Mouse (Mus musculus): ENCODE data around the gene Dclre1b. TPM values are rescaled to one million over a fixed set of nuclear protein-coding genes. Genes with fewer than 3 reads are reported as not detected.
"Not testable (repeated sequence)": the region's sequence is repeated elsewhere in the genome, so short reads cannot be mapped to it uniquely, and the experiment has no call there.

Gene Dclre1b
- total and polyA plus RNA-seq, 3 experiments = 6.9 to 12.0 (median 10.7) TPM

DNA sequence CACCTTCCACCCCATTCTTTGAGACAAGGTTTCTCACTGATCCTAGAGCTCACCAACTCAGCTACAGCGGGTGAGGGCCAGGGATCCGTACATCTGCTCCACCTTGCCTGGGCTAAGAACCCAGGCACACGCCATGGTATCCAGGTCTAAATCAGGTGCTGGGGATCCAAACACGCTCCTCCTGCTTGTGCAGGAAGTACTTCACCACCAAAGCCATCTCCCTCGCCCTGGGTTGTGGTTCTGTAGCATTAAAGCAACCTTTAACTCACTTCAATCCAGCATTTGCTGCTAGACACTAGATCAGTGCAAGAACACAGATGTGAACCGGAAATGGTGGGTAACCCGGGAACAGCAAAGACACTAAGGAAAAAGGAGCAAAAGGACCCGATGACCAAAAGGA is 42.6 kb upstream of the Dclre1b start:
- H3K79me2 ChIP-seq (replicated peaks; ENCODE audit: control insufficient read depth, insufficient read depth, low read length) = no peaks in the 10 kb centered on the region
- WGBS = 84% methylated on average over 8 of the region's 8 CpGs
- TF ChIP-seq EP300 (IDR thresholded peaks at IDR 0.05; ENCODE audit: insufficient read depth, low read depth, low read length) = no peak
- TF ChIP-seq CTCF (IDR thresholded peaks at IDR 0.05) = no peak
- TF ChIP-seq POLR2A (IDR thresholded peaks at IDR 0.05; ENCODE audit: insufficient read depth, low read depth, low read length) = no peak
- H3K9ac ChIP-seq (ENCODE audit: low read depth, low read length) = no peak overlapping the region
- H3K4me3 ChIP-seq = no peak overlapping the region
- H3K4me1 ChIP-seq (ENCODE audit: control insufficient read depth, insufficient read depth, low read length) = no peaks in the 10 kb centered on the region
- no peaks in the 10 kb centered on the region for H3K27me3 ChIP-seq (ENCODE audit: control insufficient read depth, insufficient read depth, low read length)
- intact Hi-C loops (cut with DNase I) = loop anchor here (5.0 kb wide), 1 partner anchor 35 kb away; no protein-coding TSS in a partner anchor
- H3K36me3 ChIP-seq (ENCODE audit: control insufficient read depth, insufficient read depth, low read length) = no peaks in the 10 kb centered on the region
- no peak for DNase-seq
- no peak overlapping the region for H3K27ac ChIP-seq

DNA sequence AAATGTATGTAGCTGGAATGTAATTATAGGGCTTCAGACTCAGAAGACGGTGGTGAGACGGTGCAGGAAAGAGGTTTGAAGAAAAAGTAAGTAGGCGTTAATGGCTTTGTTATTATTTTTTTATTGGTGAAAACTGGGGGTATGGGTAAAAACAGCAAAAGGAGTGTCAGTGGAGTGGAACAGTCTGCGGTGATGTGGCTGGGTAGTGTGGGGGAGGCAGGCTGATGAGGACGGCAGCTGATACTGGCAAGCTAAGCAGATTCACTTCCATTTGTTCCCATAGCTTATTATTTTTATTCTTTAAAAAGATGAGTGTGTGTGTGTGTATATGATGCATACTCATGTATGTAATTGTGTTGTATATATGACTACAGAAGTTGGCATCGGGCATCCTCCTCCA is 42.2 kb upstream of the Dclre1b start:
- Histone ChIP-seq H3K79me2 (replicated peaks; ENCODE audit: control insufficient read depth, insufficient read depth, low read length) (no peaks in the 10 kb centered on the region), H3K27ac (no peak overlapping the region), H3K36me3 (ENCODE audit: control insufficient read depth, insufficient read depth, low read length) (no peaks in the 10 kb centered on the region), H3K9ac (ENCODE audit: low read depth, low read length) (no peak overlapping the region), H3K27me3 (ENCODE audit: control insufficient read depth, insufficient read depth, low read length) (no peaks in the 10 kb centered on the region), H3K4me3 (no peak overlapping the region), H3K4me1 (ENCODE audit: control insufficient read depth, insufficient read depth, low read length) (no peaks in the 10 kb centered on the region)
- DNase-seq = no peak
- intact Hi-C loops (cut with DNase I) = loop anchor here (5.0 kb wide), 1 partner anchor 36 kb away; no protein-coding TSS in a partner anchor
- no peak for TF ChIP-seq POLR2A (IDR thresholded peaks at IDR 0.05; ENCODE audit: insufficient read depth, low read depth, low read length)
- no peak for TF ChIP-seq CTCF (IDR thresholded peaks at IDR 0.05)
- no peak for TF ChIP-seq EP300 (IDR thresholded peaks at IDR 0.05; ENCODE audit: insufficient read depth, low read depth, low read length)
- WGBS = 88% methylated on average over 6 of the region's 6 CpGs

DNA sequence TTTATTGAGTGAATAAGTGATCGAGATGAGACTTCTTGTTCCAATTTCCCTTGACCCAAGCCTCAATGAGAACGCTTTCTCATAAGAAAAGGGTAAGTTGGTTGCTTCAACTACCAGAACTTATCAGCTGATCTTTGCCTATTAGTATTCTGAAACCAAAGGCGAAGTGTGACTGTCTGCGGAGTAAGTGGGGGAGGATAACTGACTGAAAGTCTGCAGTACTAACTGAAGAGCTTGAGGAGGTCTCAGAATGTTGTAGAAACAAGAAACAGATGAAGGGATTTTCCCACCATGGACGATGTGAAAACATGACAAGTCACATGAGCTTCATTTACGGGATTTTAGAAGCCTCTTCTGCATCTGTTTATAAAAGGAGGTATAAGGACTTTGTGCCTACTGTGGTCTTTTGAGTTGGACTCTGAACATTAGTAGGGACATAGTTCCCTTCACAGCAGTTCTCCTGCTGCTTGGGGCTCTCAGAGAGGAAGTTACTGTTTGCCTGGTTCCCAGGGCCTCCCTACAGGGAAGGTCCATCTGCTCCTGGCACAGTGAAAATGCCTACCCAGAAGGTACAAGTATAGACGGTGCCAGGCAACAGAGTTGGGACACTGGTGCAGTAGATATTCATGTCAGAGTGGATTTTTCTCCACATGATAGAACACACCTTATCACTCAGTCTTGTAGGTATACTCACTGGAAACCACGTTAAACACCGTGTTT is 41.6 kb upstream of the Dclre1b start:
- no peak overlapping the region for H3K4me3 ChIP-seq
- no peak overlapping the region for H3K9ac ChIP-seq (ENCODE audit: low read depth, low read length)
- no peaks in the 10 kb centered on the region for H3K36me3 ChIP-seq (ENCODE audit: control insufficient read depth, insufficient read depth, low read length)
- no peaks in the 10 kb centered on the region for H3K27me3 ChIP-seq (ENCODE audit: control insufficient read depth, insufficient read depth, low read length)
- H3K27ac ChIP-seq = no peak overlapping the region
- 72% methylated on average over 9 of the region's 9 CpGs for WGBS
- no peak for TF ChIP-seq CTCF (IDR thresholded peaks at IDR 0.05)
- no peak for TF ChIP-seq POLR2A (IDR thresholded peaks at IDR 0.05; ENCODE audit: insufficient read depth, low read depth, low read length)
- no peak for TF ChIP-seq EP300 (IDR thresholded peaks at IDR 0.05; ENCODE audit: insufficient read depth, low read depth, low read length)
- no peaks in the 10 kb centered on the region for H3K4me1 ChIP-seq (ENCODE audit: control insufficient read depth, insufficient read depth, low read length)
- H3K79me2 ChIP-seq (replicated peaks; ENCODE audit: control insufficient read depth, insufficient read depth, low read length) = no peaks in the 10 kb centered on the region
- no peak for DNase-seq
- intact Hi-C loops (cut with DNase I) = loop anchor here (5.0 kb wide), 1 partner anchor 36 kb away; no protein-coding TSS in a partner anchor

DNA sequence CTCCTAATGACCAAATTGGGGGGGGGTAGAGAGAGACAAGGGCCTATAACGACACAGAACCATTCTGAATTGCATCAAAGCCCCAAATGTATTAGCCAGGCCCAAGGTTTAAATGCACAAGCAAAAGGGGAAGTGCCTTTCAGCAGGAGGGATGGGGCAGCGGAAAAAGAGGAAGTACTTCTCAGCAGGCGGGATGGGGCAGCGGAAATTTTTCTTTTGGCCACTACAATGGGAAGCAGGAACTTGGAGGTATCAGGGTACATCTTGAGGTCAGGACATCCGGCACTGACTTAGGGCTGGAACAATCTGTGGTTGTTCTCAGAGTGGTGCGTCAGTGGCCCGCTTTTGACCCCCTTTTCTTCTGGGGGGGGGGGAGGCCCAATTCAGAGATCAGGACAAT is 31.7 kb upstream of the Dclre1b start:
- WGBS = 86% methylated on average over 7 of the region's 7 CpGs
- H3K36me3 ChIP-seq (ENCODE audit: control insufficient read depth, insufficient read depth, low read length); intact Hi-C loops (cut with DNase I); H3K27me3 ChIP-seq (ENCODE audit: control insufficient read depth, insufficient read depth, low read length); H3K4me1 ChIP-seq (ENCODE audit: control insufficient read depth, insufficient read depth, low read length); H3K79me2 ChIP-seq (replicated peaks; ENCODE audit: control insufficient read depth, insufficient read depth, low read length); DNase-seq; H3K4me3 ChIP-seq; H3K27ac ChIP-seq; H3K9ac ChIP-seq (ENCODE audit: low read depth, low read length): not testable (repeated sequence)

DNA sequence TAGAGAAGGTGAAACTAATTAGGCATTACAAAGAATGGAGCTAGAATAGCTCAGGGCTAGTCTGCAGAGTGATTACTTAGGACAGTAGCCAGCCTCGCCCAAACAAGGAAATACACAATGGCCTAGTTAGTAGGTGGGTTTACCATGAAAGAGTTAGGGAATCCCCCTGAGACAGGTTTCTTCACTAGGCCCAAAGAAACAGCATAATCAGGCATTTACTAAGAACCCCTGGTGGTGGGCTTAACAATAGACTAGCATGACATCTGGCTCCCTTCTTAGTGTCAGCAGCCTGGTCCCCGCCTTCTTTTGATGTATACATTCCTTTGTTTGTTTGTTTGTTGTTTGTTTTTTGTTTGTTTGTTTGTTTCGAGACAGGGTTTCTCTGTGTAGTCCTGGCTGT is 31.0 kb upstream of the Dclre1b start:
- H3K9ac ChIP-seq (ENCODE audit: low read depth, low read length); H3K79me2 ChIP-seq (replicated peaks; ENCODE audit: control insufficient read depth, insufficient read depth, low read length); DNase-seq; H3K27ac ChIP-seq; H3K36me3 ChIP-seq (ENCODE audit: control insufficient read depth, insufficient read depth, low read length); H3K27me3 ChIP-seq (ENCODE audit: control insufficient read depth, insufficient read depth, low read length); H3K4me1 ChIP-seq (ENCODE audit: control insufficient read depth, insufficient read depth, low read length); intact Hi-C loops (cut with DNase I); H3K4me3 ChIP-seq: not testable (repeated sequence)
- 86% methylated on average over 3 of the region's 3 CpGs for WGBS

DNA sequence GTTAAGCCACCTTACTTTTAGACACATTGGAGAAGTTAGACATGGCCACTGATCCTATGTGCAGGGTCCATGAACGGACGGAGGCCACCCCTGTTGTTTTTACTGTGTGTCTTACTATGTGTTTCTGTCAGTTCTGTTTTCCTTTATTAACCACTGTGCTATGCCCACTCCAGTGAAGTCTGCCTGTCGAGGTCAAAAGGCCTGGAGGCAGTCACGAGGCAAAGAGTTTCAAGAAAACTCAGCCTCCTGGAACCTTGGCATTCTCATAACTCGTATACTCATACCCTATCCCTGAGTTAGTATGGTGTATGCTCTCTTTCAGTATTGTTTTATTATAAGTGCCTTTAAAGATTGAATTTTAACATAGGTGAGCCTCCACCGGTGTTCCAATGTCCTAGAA is 30.5 kb upstream of the Dclre1b start:
- Histone ChIP-seq H3K4me1 (ENCODE audit: control insufficient read depth, insufficient read depth, low read length) (no peaks in the 10 kb centered on the region), H3K27me3 (ENCODE audit: control insufficient read depth, insufficient read depth, low read length) (no peaks in the 10 kb centered on the region), H3K79me2 (replicated peaks; ENCODE audit: control insufficient read depth, insufficient read depth, low read length) (no peaks in the 10 kb centered on the region), H3K27ac (no peak overlapping the region), H3K4me3 (no peak overlapping the region), H3K36me3 (ENCODE audit: control insufficient read depth, insufficient read depth, low read length) (no peaks in the 10 kb centered on the region), H3K9ac (ENCODE audit: low read depth, low read length) (no peak overlapping the region)
- no peak for DNase-seq
- 89% methylated on average over 6 of the region's 6 CpGs for whole genome bisulfite sequencing
- TF ChIP-seq POLR2A (IDR thresholded peaks at IDR 0.05; ENCODE audit: insufficient read depth, low read depth, low read length) = no peak
- TF ChIP-seq CTCF (IDR thresholded peaks at IDR 0.05) = no peak
- no peak for TF ChIP-seq EP300 (IDR thresholded peaks at IDR 0.05; ENCODE audit: insufficient read depth, low read depth, low read length)
- intact Hi-C loops (cut with DNase I) = no loop called here

All from heart, adult 2 months (tissue).